Mouse (Mus musculus): Measurements from ENCODE around the gene Numbl. TPM values are rescaled to one million over a fixed set of nuclear protein-coding genes. Genes with fewer than 3 reads are reported as not detected.

Numbl gene
- polyA plus RNA-seq, 1 experiment from 2014 or later: 11.7 TPM

DNA sequence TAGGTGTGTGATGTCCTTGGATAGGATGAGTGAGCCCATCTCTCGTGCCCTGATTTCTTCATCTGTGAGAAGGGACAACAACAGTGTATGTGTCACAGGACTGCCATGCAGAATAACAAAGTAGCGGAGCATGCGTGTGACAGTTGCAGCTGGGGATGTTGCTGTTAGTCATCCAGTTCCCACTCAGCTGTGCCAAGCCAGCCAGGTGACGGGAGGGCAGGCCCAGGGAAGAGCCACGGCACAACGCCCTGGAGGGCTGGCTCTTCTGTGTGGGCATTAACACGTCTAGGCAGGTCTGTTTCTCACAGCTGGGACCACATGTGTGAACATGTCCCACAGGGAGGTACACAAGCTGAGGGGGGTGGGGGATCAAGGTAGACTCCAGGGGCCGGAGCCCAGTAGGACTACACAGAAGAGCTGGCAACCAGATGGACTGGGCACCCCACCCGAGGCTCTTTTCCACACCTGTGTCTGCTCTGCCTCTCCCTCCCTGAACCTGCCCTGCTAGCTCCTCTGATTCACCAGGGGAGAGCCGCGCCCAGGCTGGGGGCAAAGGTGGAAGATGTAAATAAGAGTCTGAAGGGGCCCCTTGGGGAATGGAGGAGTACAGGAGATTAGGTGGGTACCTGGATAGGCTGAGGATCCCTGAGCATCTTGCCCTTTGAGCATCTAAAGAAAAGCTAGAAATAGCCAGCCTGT is 33.2 kb upstream of the Numbl start:
- WGBS: 63% methylated on average over 11 of the region's 11 CpGs
- Histone ChIP-seq H3K4me3 (ENCODE audit: low read depth, low read length) (no peak overlapping the region), H3K27me3 (replicated peaks; ENCODE audit: insufficient read depth, low read length) (no peaks in the 10 kb centered on the region), H3K4me1 (ENCODE audit: insufficient read depth, low read depth, low read length) (peaks cover 30% of the 10 kb centered on the region), H3K27ac (ENCODE audit: low read length) (no peak overlapping the region), H3K36me3 (ENCODE audit: insufficient read depth, low read length) (no peaks in the 10 kb centered on the region), H3K4me2 (replicated peaks; ENCODE audit: low read depth, low read length) (peak overlapping the region; percentile 20), H3K9ac (replicated peaks; ENCODE audit: low read depth) (0 out of 2 replicates have a peak overlapping the region, but pooled peaks have one; percentile 5), H3K9me3 (ENCODE audit: low read length) (no peaks in the 10 kb centered on the region)
- DNase-seq (ENCODE audit: low spot score) (no peak), ATAC-seq (no peak)
- TF ChIP-seq EP300 (IDR thresholded peaks at IDR 0.05): no peak
- TF ChIP-seq CTCF (IDR thresholded peaks at IDR 0.05): no peak

DNA sequence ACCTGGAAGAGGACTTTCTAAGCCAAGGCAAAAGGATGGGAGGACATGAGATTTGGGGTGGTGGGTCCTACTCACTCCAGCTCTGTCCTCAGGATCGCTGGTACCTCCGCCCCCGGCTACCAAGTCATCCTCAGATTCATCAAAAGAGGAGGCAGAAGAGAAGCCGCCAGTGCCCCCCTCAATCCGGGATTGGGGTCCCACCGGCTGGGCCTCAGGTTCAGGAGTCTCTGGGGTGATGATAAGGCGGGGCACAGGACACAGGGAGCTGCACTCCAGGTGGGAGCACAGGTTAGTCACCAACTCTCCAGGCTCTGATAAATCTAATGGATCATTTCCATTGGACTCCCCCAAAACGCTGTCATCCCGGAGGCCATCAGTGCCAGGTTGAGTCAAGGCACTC is 31.0 kb upstream of the Numbl start:
- TF ChIP-seq CTCF (IDR thresholded peaks at IDR 0.05): no peak
- Histone ChIP-seq H3K4me1 (ENCODE audit: insufficient read depth, low read depth, low read length) (peaks cover 30% of the 10 kb centered on the region), H3K36me3 (ENCODE audit: insufficient read depth, low read length) (no peaks in the 10 kb centered on the region), H3K9ac (replicated peaks; ENCODE audit: low read depth) (peak overlapping the region; percentile 85), H3K9me3 (ENCODE audit: low read length) (no peaks in the 10 kb centered on the region), H3K27me3 (replicated peaks; ENCODE audit: insufficient read depth, low read length) (no peaks in the 10 kb centered on the region), H3K27ac (ENCODE audit: low read length) (peak overlapping the region; percentile 92; the same call in 1 of the 2 replicates), H3K4me2 (replicated peaks; ENCODE audit: low read depth, low read length) (peak overlapping the region; percentile 82), H3K4me3 (ENCODE audit: low read depth, low read length) (peak overlapping the region; percentile 72)
- no peak for DNase-seq (ENCODE audit: low spot score)
- no peak for ATAC-seq
- 21% methylated on average over 9 of the region's 9 CpGs for WGBS

DNA sequence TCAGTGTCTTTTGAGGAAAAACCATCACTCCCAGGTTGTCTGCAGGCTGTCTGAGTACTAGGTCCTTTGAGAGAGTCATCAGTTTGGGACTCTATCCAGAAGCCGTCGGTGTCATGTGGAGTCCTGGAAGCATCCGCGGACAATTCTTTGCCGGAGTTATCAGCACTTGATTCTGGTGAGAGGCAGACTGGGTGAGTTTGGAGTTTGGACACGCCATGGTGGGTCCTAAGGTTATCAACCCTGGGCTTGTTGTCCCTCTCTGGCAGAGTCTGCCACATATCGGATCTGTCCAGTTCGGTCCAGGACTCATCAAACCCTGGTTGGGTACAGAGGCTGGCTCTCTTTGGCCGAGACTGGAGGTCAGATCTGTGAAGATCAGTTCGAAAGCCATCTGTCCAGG is 30.6 kb upstream of the Numbl start:
- Histone ChIP-seq H3K4me2 (replicated peaks; ENCODE audit: low read depth, low read length) (peak overlapping the region; percentile 82), H3K9me3 (ENCODE audit: low read length) (no peaks in the 10 kb centered on the region), H3K27me3 (replicated peaks; ENCODE audit: insufficient read depth, low read length) (no peaks in the 10 kb centered on the region), H3K27ac (ENCODE audit: low read length) (peak overlapping the region; percentile 92), H3K9ac (replicated peaks; ENCODE audit: low read depth) (peak overlapping the region; percentile 85), H3K36me3 (ENCODE audit: insufficient read depth, low read length) (no peaks in the 10 kb centered on the region), H3K4me1 (ENCODE audit: insufficient read depth, low read depth, low read length) (peaks cover 30% of the 10 kb centered on the region), H3K4me3 (ENCODE audit: low read depth, low read length) (peak overlapping the region; percentile 72)
- WGBS: 3% methylated on average over 10 of the region's 10 CpGs
- ATAC-seq: no peak
- peak; percentile 23 for DNase-seq (ENCODE audit: low spot score)
- TF ChIP-seq CTCF (IDR thresholded peaks at IDR 0.05) (no peak), EP300 (IDR thresholded peaks at IDR 0.05) (no peak)

DNA sequence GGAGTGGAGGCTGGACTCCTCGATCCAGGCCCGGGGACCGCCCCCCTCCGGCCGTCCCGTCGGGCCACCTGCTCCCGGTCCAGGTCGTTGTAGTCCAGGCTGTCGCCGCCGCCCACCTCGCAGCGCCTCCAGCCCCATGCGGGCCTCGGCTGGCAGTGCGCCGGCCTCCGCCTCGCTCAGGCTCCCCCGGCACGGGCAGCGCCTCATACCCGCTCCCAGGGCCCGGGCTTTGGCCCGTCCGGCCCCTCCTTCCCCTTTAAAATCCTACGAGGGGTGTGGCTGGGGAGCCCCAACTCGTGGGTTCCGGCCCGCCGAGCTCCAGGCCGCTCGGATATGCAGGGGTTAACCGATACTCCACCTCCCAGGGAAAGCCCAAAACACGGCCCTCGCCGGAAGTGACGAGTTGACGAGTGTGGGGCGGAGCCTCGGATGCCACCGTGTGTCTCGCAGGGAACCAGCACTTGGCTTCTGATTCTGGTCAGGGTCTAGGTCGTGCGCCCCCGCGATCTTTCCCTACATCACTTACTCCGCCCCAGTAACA is 29.9 kb upstream of the Numbl start, which contains the start of gene Itpkc:
TSS of gene Itpkc (minus strand) at position 381 of the 541 bp plus-strand sequence.
- peak; percentile 51; the same call in 1 of the 2 replicates for TF ChIP-seq EP300 (IDR thresholded peaks at IDR 0.05)
- TF ChIP-seq CTCF (IDR thresholded peaks at IDR 0.05): peak; percentile 20
- DNase-seq (ENCODE audit: low spot score): peak; percentile 98
- peak within 1 kb of the TSS; percentile 82 for H3K4me2 ChIP-seq (replicated peaks; ENCODE audit: low read depth, low read length)
- WGBS: 3% methylated on average over 48 of the region's 49 CpGs
- no peaks in the 10 kb centered on the region for H3K36me3 ChIP-seq (ENCODE audit: insufficient read depth, low read length)
- peak within 1 kb of the TSS; percentile 85 for H3K9ac ChIP-seq (replicated peaks; ENCODE audit: low read depth)
- H3K27ac ChIP-seq (ENCODE audit: low read length): peak within 1 kb of the TSS; percentile 92
- peak; percentile 83 for ATAC-seq
- H3K27me3 ChIP-seq (replicated peaks; ENCODE audit: insufficient read depth, low read length): no peaks in the 10 kb centered on the region
- H3K9me3 ChIP-seq (ENCODE audit: low read length): no peaks in the 10 kb centered on the region
- peak within 1 kb of the TSS; percentile 72 for H3K4me3 ChIP-seq (ENCODE audit: low read depth, low read length)
- peaks cover 30% of the 10 kb centered on the region for H3K4me1 ChIP-seq (ENCODE audit: insufficient read depth, low read depth, low read length)

DNA sequence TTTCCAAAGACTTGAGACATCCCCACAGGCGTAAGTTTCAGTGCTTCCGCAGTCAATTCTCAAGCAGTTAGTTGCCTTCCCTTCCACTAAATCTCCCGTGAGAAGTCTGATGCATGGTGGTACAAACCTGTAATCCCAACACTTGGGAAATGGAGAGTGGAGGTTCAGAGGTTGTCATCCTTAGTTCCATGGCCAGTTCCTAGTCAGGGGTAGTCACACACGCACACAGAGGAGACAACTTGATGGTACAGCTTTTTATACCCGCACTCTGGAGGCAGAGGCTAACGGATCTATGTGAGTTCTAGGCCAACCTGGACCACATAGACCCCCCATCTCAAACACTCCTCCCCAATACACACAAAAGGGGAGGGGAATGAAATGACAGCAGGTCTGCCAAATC is 29.4 kb upstream of the Numbl start:
- Histone ChIP-seq H3K9me3 (ENCODE audit: low read length) (no peaks in the 10 kb centered on the region), H3K4me1 (ENCODE audit: insufficient read depth, low read depth, low read length) (peaks cover 33% of the 10 kb centered on the region), H3K4me3 (ENCODE audit: low read depth, low read length) (peak overlapping the region; percentile 72), H3K9ac (replicated peaks; ENCODE audit: low read depth) (peak overlapping the region; percentile 85), H3K36me3 (ENCODE audit: insufficient read depth, low read length) (no peaks in the 10 kb centered on the region), H3K27me3 (replicated peaks; ENCODE audit: insufficient read depth, low read length) (no peaks in the 10 kb centered on the region), H3K4me2 (replicated peaks; ENCODE audit: low read depth, low read length) (peak overlapping the region; percentile 82), H3K27ac (ENCODE audit: low read length) (peak overlapping the region; percentile 92)
- DNase-seq (ENCODE audit: low spot score): no peak
- TF ChIP-seq EP300 (IDR thresholded peaks at IDR 0.05): no peak
- no peak for TF ChIP-seq CTCF (IDR thresholded peaks at IDR 0.05)
- WGBS: 15% methylated on average over 6 of the region's 6 CpGs
- ATAC-seq: peak; percentile 0; the same call in 1 of the 2 replicates

DNA sequence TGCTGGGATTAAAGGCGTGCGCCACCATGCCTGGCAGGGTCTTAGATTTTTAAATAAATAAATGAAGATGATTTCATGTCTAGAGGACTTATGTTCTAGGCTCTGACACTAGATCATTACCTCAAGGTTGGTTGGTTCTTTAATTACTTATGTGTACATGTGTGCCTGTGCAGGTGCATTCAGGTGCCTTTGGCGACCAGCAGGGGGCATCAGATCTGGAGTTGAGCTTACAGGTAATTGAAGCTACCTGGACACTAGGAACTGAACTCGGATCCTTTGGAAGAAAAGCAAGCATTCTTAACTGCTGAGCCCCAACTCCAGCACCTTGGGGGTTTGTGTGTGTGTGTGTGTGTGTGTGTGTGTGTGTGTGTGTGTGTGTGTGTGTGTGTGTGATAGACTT is 27.5 kb upstream of the Numbl start:
- H3K9ac ChIP-seq (replicated peaks; ENCODE audit: low read depth): no peak overlapping the region
- no peak for DNase-seq (ENCODE audit: low spot score)
- no peak for ATAC-seq
- TF ChIP-seq CTCF (IDR thresholded peaks at IDR 0.05) (peak; percentile 36; the same call in 1 of the 2 replicates), EP300 (IDR thresholded peaks at IDR 0.05) (no peak)
- no peaks in the 10 kb centered on the region for H3K27me3 ChIP-seq (replicated peaks; ENCODE audit: insufficient read depth, low read length)
- H3K9me3 ChIP-seq (ENCODE audit: low read length): no peaks in the 10 kb centered on the region
- no peaks in the 10 kb centered on the region for H3K36me3 ChIP-seq (ENCODE audit: insufficient read depth, low read length)
- no peak overlapping the region for H3K4me3 ChIP-seq (ENCODE audit: low read depth, low read length)
- 71% methylated on average over 4 of the region's 4 CpGs for WGBS
- H3K4me1 ChIP-seq (ENCODE audit: insufficient read depth, low read depth, low read length): peaks cover 21% of the 10 kb centered on the region
- H3K4me2 ChIP-seq (replicated peaks; ENCODE audit: low read depth, low read length): no peak overlapping the region
- H3K27ac ChIP-seq (ENCODE audit: low read length): no peak overlapping the region

Measured in lung, postnatal 0 days (tissue).